Mouse (Mus musculus): ENCODE results near the gene Cisd1. TPM values are rescaled to one million over a fixed set of nuclear protein-coding genes. Genes with fewer than 3 reads are reported as not detected.

Cisd1 gene
- total RNA-seq, 2 experiments from 2014 or later = 157 to 163 TPM

GRCm38 (mm10) chr10:71326789-71327188 lies 18.0 kb downstream of the Cisd1 start:
- DNase-seq = peak; percentile 80

GRCm38 (mm10) chr10:71326123-71326522 lies 18.6 kb downstream of the Cisd1 start:
- DNase-seq = no peak

GRCm38 (mm10) chr10:71323669-71324068 lies 21.1 kb downstream of the Cisd1 start:
- no peak for DNase-seq

- no peak for DNase-seq
Measured at GRCm38 (mm10) chr10:71316497-71316896, 28.3 kb downstream of the Cisd1 start.

GRCm38 (mm10) chr10:71316056-71316455 lies 28.7 kb downstream of the Cisd1 start:
- DNase-seq = no peak

GRCm38 (mm10) chr10:71314596-71314995 lies 30.2 kb downstream of the Cisd1 start:
- no peak for DNase-seq

- DNase-seq = no peak
Measured at GRCm38 (mm10) chr10:71310288-71310687, 34.5 kb downstream of the Cisd1 start.

GRCm38 (mm10) chr10:71308199-71308598 lies 36.6 kb downstream of the Cisd1 start:
- no peak for DNase-seq

GRCm38 (mm10) chr10:71306759-71307158 lies 38.0 kb downstream of the Cisd1 start:
- no peak for DNase-seq

- DNase-seq = peak; percentile 62
Measured at GRCm38 (mm10) chr10:71306190-71306589, 38.6 kb downstream of the Cisd1 start.

GRCm38 (mm10) chr10:71302490-71302889 lies 42.3 kb downstream of the Cisd1 start:
- DNase-seq = no peak

- no peak for DNase-seq
Measured at GRCm38 (mm10) chr10:71300161-71300560, 44.6 kb downstream of the Cisd1 start.

- no peak for DNase-seq
Measured at GRCm38 (mm10) chr10:71293245-71293644, 51.5 kb downstream of the Cisd1 start.

GRCm38 (mm10) chr10:71292254-71292653 lies 52.5 kb downstream of the Cisd1 start:
- no peak for DNase-seq

GRCm38 (mm10) chr10:71291801-71292200 lies 53.0 kb downstream of the Cisd1 start:
- DNase-seq = no peak

- DNase-seq = no peak
Measured at GRCm38 (mm10) chr10:71291179-71291661, 53.5 kb downstream of the Cisd1 start.

GRCm38 (mm10) chr10:71285126-71285580 lies 59.6 kb downstream of the Cisd1 start, which contains the start of gene Ube2d1:
Gene Ube2d1 (minus strand): TSS chr10:71285262.
- DNase-seq = peak; percentile 93

- DNase-seq = no peak
Measured at GRCm38 (mm10) chr10:71284511-71285125, 60.1 kb downstream of the Cisd1 start.

GRCm38 (mm10) chr10:71284131-71284510 lies 60.6 kb downstream of the Cisd1 start:
- no peak for DNase-seq

Other genes starting within 250 kb of the Cisd1 start
- 10 to 100 TPM; 21.8 to 22.7 TPM for gene Bicc1, start 185.3 kb downstream of the Cisd1 start, total RNA-seq (2021)
- gene Tfam, start 106.7 kb downstream of the Cisd1 start, total RNA-seq (2021) = 10 to 100 TPM; 71.2 to 72.0 TPM
- 10 to 100 TPM; 18.9 to 27.0 TPM for gene Ube2d1, start 59.7 kb downstream of the Cisd1 start, total RNA-seq (2021)
- 10 to 100 TPM; 17.5 to 20.5 TPM for gene Ipmk, start 2.8 kb upstream of the Cisd1 start, total RNA-seq (2021)

Measured in adrenal gland, postnatal 10 days (tissue).